Mouse (Mus musculus): ENCODE measurements around the gene Scn1b. TPM values are rescaled to one million over a fixed set of nuclear protein-coding genes. Genes with fewer than 3 reads are reported as not detected.

Scn1b gene
- total RNA-seq (2015; ENCODE audit: low replicate concordance) (not detected in 2 replicates), total RNA-seq (2017; ENCODE audit: low replicate concordance) (1.3 TPM in 1 of 2 replicates, not detected in the other)

DNA sequence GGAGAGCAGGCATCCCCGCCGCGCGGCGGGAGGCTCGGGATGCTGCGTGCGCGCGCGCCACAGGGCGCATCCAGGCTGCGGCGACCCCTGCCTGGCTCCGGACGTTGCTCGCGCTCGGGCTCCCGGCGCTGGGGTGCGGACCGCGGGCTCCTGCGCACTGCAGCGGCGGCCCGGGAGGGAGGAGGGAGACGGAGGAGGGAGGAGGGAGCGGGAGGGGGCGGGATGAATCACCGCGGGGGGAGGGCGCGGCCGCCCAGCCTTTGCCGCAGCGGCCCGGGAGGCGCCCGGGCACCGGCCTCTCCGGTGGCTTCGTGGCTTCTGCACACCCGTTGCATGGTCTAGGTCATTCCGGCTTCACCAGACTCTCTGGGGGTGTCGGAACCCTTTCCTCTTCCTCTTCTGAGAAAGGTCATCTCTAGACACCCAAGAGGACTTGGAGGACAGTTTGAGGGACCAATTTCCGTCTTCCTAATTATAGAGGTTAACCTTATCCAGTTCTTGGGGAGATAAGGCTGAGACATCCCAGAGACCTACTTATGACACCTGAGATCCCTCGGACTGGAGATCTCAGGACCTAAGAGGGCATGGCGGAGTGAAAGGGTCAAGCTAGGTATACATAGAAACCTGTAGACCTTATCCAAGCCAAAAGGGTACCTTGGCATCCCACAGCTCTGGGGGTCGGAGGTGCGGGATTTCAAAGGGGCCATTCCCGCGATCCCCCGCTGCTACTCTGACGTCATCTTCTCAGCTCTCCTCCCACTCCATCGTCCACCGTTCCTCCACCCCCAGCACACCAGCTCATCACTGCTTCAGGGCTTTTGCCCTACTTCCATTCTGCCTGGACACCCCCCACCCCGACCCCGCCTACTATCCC lies at the start of gene Scn1b:
Gene Scn1b (minus strand): TSS at position 153 of the 874 bp plus-strand sequence.
- ATAC-seq (replicated peaks; ENCODE audit: low FRiP score, poor library complexity, severe bottlenecking), result no peak

DNA sequence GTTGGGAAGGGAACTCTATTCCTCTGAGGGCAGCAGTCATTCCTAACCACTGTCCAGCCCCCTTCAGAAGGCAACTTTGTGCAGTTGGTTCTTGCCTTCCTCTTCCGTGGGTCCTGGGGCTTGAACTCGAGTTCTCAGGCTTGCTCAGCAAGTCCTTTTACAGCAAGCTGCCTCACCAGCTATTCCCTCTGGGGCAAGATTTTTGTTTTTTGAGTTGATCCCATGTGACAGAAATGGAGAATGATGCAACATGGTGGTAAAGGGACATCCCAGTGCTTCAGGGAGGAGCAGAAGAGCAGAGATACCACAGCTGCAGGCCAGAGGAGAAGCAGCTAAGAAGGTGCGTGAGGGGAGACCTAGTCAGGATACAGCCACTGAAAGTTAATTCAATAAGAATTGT lies 48.3 kb upstream of the Scn1b start:
- ATAC-seq (replicated peaks; ENCODE audit: low FRiP score, poor library complexity, severe bottlenecking), result no peak

DNA sequence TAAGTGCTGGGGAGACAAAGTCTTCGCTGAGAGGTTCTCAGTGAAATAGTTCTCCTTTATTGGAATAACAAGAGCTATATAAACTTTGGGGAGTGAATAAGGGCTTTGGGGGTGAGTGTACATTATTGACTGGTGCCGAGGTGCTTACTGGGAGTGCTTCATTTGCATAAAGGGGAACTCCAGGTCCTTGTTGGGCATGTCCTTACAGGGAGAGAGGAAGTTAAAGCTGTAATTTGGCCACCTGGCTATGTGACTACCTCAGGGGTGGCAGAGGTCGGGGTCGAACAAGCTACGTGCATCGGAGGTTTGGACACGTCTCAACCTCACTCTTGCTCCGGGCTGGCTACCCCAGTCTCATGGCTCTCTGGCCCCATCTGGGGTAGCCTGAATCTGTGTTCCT lies 47.7 kb upstream of the Scn1b start:
- no peak for ATAC-seq (replicated peaks; ENCODE audit: low FRiP score, poor library complexity, severe bottlenecking)

DNA sequence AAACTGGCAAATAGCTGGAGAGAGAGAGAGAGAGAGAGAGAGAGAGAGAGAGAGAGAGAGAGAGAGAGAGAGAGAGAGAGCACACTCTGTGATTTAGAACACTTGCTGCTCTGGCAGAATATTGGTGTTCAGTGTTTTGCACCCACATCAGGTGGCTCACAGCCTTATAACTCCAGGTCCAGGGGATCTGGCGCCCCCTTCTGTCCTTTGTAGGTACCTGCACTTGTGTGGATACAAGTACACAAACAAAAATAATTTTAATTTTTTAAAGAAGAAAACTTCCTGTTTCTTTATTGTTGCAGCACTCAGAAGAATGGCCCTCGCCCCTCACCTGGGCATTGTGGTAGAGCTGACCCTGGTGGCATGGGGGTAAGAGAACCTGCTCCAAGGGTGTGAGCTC lies 45.4 kb upstream of the Scn1b start:
- no peak for ATAC-seq (replicated peaks; ENCODE audit: low FRiP score, poor library complexity, severe bottlenecking)

DNA sequence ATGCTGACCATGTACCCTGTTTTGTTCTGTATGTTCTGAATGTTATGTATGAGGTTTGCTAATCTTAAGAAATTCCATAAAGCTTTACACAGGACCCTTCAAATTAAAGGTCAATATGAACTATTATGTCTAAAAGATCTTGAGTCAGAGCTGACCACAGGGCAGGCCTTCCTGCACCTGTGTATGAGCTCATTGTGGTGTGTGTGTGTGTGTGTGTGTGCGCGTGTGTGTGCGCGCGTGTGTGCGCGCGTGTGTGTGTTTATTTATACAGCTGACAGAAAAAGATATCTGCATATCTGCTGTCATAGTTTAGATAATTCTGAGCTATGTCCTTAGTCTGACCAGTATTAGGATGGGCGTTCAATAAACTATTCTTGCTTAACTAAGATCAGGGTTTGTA lies 43.7 kb upstream of the Scn1b start:
- ATAC-seq (replicated peaks; ENCODE audit: low FRiP score, poor library complexity, severe bottlenecking), result no peak

DNA sequence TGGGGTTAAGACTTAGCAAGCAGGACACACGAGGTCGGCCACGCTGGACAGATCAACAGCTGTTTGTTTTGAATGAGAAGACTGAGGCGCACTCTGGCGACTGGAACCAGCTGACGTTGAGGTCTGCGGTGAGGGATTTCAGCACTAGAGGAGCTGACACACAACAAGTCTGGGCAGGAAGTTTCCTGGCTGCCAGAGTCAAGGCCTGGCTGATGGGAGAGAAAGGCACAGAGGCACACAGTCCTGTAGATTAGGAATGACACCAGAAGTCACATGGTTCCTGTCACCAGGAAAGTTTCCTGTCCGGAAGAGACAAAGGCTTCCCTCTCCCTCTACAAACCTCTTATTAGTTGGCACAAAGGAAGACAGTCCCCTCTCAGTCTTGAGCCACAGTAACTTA lies 41.6 kb upstream of the Scn1b start:
- no peak for ATAC-seq (replicated peaks; ENCODE audit: low FRiP score, poor library complexity, severe bottlenecking)

DNA sequence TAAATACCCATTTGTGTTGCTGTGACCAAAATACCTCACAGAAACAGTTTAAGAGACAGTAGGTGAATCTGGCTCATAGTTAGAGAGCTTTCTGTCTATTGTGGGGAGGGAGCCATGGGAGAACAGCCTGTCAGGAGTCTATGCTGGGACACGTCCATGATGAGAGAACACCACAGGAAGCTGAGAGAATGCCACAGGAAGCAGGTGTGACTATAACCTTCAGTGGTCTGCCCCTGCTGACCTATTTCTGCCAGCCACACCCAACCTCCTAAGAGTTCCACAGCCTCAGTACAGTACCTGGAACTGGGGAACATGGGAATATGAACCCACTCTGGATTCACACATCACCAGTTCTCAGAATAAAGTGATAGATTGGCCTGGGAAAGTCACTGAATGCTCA lies 37.9 kb upstream of the Scn1b start:
- no peak for ATAC-seq (replicated peaks; ENCODE audit: low FRiP score, poor library complexity, severe bottlenecking)

DNA sequence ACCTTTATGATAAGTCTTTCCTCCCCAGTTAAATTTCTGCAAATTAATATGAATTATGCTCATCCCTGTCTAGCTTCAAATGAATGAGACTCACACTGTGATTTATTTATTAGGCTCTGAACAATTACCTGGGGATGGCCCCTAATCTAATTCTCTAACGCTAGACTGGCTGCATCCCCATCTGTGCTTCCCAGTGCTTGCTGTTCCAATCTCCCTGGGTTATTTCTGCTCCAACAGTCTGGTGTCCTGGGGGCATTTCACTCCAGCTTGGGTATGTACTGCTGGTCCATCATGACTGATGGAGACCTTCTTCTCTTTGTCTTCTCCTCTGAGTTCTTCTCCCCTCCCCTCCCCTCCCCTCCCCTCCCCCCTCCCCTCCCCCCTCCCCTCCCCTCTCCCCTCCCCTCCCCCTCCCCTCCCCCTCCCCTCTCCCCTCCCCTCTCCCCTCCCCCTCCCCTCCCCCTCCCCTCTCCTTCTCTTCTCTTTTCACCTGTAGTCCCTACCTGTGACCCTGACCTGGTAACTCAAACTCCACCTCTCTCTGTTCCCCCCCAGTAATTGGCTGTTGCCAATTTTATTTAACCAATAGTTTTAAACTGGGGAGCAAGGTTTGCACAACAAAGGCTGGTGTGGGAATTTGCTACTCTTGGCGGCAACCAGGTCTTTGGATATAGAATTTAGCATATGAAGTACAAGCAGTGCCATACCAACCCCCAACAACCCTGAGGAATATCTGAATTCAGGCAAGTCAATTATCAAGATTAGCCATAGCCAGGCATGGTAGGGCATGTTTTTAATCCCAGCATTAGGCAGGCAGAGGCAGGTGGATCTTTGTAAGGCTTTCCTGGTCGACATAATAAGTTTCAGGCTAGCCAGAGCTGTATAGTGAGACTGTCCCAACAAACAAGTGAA lies 37.1 kb upstream of the Scn1b start:
- ATAC-seq (replicated peaks; ENCODE audit: low FRiP score, poor library complexity, severe bottlenecking), result no peak

DNA sequence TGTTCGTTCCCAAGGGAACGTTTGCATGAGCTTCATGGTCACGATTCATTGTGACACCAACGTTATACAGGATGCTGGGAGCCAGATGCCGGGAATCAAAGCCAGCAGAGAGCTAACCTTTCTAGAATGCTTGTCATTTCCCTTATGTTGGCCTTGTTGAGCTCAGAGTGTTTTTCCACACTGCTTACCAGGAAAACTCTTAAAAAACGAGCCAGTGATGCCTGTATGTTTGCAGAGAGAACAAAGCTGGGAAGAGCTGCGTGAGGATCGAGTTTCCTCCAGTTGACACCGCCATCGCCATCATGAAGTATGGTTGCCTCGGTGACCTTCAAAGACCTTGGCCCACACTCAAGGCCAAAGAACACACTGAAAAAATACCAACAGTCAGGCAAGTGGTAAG lies 35.5 kb upstream of the Scn1b start:
- no peak for ATAC-seq (replicated peaks; ENCODE audit: low FRiP score, poor library complexity, severe bottlenecking)

DNA sequence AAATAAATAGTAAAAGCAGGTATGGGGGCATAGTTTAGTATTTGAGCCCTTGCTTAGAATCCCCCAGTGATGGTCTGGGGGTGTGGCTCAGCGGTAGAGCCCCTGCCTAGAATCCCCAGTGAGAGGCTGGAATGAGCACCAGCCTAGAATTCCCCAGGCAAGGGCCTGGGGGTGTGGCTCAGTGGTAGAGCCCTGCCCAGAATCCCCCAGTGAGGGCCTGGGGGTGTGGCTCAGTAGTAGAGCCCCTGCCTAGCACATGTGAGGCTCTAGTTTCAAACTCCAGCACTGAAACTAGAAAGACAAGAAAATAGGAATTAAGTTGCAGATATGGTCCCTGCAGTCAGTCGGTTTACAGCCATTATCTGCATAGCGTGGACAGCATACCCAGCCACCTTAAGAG lies 35.0 kb upstream of the Scn1b start:
- ATAC-seq (replicated peaks; ENCODE audit: low FRiP score, poor library complexity, severe bottlenecking), result no peak

DNA sequence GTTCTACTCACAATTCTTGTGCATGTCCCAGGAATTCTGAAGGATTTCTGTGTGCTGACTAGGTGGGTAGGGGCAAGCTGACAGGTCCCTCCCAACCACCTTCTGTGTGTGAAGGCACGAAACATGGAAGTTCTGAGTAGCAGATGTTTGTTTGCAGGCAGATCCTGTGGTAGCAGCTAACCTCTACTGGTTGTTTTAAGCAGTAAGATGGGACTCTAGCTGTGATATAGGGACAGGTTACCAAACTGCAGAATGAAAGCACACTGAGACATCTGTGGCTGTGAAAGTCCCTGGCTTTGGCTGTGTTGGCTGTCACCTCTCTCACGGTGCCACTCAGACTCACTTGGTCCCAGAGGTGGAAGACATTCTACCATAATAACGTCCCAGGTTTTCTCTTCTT lies 34.4 kb upstream of the Scn1b start:
- ATAC-seq (replicated peaks; ENCODE audit: low FRiP score, poor library complexity, severe bottlenecking), result no peak

DNA sequence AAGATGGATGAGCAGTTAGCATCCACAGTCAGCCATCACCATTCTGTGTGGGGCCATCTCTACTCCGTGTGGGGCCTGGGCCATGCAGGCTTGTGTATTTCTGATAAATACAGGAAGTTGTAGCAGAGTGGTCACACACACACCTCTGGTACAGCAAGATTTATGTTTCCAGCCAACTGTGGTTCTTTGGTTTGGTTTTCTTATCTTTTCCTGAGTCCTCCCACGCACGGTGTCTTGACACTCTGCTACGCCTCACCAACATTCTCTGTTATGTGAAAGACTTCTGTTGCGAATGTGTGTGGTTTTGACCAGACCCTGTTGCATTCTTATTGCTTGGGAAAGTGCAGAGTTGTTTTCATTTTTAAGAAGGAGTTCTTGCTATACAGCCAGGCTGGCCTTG lies 34.0 kb upstream of the Scn1b start:
- no peak for ATAC-seq (replicated peaks; ENCODE audit: low FRiP score, poor library complexity, severe bottlenecking)

DNA sequence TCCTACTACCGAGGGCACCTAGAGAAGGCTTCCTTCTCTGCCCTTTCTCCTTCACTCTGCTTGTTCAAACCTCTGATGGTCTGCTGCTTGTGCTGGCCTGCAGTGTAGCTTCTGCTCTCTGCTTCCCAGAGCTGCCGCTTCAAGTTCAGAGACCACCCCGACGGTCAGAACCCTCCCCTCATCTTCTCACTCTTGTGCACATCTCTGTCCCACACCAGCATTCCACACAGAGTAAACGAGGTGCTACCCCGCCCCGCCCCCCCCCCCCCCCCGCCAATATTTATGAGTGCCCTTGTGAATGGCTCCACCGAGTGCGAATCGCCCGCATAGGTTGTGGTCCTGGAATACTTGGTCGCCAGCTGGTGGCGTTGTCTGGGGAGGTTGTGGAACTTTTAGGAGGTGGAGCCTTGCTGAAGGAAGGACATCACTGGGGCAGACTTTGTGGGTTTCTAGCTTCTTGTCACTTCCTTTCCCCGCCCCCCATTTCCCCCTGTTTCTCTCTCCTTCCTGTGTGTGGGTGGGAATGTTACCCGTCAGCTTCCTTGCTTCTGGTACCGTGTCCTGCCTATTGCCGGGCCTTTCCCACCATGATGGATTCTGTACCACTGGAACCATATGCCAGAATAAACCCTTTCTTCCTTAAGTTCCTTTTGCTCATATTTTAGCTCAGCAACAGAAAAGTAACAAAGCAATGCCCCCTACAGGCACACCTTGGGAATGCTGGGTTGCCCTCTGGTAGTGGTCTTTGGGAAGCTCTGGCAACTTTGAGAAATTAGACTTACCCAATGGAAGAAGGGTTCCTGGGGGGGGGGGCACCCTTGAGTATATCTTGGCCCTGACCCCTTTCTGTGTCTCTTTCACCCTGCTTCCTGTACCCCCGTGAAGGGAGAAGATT lies 29.5 kb upstream of the Scn1b start:
- ATAC-seq (replicated peaks; ENCODE audit: low FRiP score, poor library complexity, severe bottlenecking), result no peak

DNA sequence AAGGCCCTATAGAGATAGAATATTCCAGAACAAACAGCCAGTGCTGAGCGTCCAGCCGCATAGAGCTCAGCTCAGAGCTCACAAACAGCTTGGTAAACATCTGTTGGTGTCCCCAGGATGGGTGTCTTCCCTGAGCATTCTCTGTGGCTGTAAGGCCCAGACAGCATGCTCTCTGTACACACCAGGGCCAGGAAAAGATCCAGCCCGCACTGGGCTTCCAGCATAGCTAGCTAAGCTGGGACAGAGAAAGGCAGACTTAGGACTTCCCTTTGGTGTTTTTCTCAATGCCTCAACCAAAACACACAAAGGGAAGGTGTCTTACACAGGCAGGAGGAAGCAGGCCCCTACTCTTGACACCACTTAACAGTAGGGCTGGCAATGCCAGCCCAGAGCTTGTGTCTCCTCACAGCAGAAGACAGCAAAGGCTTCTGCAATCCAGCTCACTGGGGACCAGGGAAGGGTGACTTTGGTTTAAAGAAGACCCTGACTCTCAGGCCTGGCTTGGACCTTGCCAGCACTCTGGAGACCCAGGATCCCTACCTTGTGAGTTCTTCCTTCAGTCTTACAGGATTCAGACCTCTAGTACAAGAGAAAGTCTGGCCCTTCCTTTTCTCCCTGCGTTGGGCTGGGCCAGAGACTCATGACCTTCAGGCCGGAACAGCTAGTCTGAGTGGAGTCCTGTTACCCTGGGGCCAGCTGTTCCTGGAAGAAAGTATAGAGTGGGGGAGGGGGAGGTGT lies 28.7 kb upstream of the Scn1b start, which contains the start of gene Gramd1a:
Gene Gramd1a (minus strand): TSS at position 601 of the 738 bp plus-strand sequence.
- ATAC-seq (replicated peaks; ENCODE audit: low FRiP score, poor library complexity, severe bottlenecking), result no peak

DNA sequence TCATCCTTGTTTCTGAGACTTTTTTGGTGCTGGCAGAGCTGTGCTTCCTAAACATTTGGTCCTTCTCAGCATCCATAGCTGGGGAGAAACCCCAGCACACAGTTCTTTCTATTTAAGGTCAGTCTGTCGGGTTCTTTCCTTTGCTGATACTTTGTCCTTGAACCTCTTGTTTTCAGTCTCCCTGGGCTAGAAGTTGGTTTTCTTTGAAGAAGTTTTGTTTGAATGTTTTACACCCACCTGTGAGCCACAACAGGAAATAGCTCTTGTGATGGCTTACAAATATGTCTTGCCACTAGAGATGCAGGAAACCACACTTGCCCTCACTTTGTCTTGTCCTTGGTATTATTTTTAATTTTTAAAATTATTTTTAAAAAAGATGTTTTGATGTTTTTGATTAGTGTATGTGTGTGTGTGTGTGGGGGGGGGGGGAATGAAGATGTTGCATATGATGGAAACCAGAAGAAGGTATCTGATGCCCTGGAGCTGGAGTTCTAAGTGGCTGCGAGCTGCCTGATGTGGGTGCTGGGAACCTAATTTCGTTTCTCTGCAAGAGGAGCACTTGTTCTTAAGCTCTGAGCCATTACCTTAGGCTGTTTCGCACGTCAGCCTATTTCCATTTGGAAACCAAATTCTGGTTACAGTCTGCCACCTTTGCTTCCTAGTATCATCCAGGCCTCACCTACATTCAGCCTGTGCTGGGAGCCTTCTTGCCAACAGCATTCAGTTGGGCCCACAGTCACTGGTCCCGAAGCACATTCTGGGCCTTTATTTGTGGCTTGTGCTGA lies 26.9 kb upstream of the Scn1b start:
- no peak for ATAC-seq (replicated peaks; ENCODE audit: low FRiP score, poor library complexity, severe bottlenecking)

DNA sequence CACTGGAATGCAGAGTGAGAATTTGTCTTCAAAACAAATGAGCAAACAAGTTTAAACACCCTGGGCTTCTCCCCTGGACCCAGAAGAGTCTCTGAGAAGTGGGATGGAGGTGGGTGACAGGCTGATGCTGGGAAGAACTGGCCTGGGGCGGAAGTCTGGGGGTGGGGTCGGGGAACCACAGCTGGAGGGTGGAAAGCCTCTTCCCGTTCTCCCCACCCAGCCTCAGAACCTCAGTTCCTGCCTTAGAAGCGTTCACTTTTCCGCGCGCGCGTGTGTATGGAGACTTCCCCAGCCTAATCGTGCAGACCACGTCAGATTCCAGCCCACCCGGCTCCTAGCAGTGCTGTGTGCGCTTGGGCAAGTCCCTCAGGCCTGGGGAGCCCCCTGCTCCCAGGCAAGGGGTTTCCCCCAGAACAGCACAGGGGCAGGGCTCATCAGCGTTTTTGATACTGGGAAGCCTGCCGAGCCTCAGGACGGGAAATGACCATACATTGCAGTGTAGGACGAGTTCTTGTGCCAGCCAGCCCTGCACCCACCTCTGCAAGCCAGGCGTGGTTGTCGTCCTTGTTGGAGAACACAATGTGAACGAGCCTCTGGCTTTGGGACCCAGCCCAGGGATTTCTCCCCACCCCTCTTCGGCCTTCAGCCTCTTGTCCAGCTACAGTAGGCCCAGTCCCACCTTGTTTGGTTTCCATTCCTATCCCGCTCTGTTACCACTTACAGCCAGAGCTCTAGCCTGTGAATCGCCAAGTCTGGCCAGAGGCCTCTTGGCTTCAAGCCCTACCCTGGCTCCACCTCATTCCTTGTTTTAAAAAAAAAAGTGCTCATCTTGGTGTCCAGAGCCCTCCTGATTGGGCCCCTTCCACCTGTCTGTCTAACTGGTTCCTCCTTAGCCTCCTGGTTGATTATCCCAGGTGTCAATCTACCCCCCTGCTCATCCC lies 24.8 kb upstream of the Scn1b start:
- no peak for ATAC-seq (replicated peaks; ENCODE audit: low FRiP score, poor library complexity, severe bottlenecking)

Measured in erythroid progenitor cell, adult 5-6 weeks (primary cell).